Mouse (Mus musculus) testis, postnatal 14 days (tissue): ENCODE data around the gene Il1rl1.

Source experiments
- DNase-seq: peaks from one replicate; pipeline ENCODE4 v3.0.0; 2021; ENCODE audit warnings: low spot score

Il1rl1 gene

GRCm38 (mm10) chr1:40428910-40429675, at the start of gene Il1rl1:
Il1rl1 (plus strand) TSS chr1:40429570.
- DNase-seq = no peak

GRCm38 (mm10) chr1:40380111-40380510, 49.3 kb upstream of the Il1rl1 start:
- DNase-seq = peak; percentile 44

GRCm38 (mm10) chr1:40380990-40381389, 48.4 kb upstream of the Il1rl1 start:
- DNase-seq = no peak

GRCm38 (mm10) chr1:40382841-40383240, 46.5 kb upstream of the Il1rl1 start:
- DNase-seq = no peak

GRCm38 (mm10) chr1:40384931-40385545, 44.3 kb upstream of the Il1rl1 start:
- DNase-seq = no peak

GRCm38 (mm10) chr1:40391374-40391773, 38.0 kb upstream of the Il1rl1 start:
- DNase-seq = no peak

- no peak for DNase-seq
Measured at GRCm38 (mm10) chr1:40392535-40392934, 36.8 kb upstream of the Il1rl1 start.

- DNase-seq = no peak
Measured at GRCm38 (mm10) chr1:40393214-40393613, 36.2 kb upstream of the Il1rl1 start.

- no peak for DNase-seq
Measured at GRCm38 (mm10) chr1:40399639-40400038, 29.7 kb upstream of the Il1rl1 start.

- DNase-seq = no peak
Measured at GRCm38 (mm10) chr1:40404682-40405081, 24.7 kb upstream of the Il1rl1 start.

- no peak for DNase-seq
Measured at GRCm38 (mm10) chr1:40409882-40410281, 19.5 kb upstream of the Il1rl1 start.

GRCm38 (mm10) chr1:40413039-40413438, 16.3 kb upstream of the Il1rl1 start:
- no peak for DNase-seq

- no peak for DNase-seq
Measured at GRCm38 (mm10) chr1:40414276-40414675, 15.1 kb upstream of the Il1rl1 start.

GRCm38 (mm10) chr1:40414863-40415656, 14.3 kb upstream of the Il1rl1 start:
- DNase-seq = no peak

- no peak for DNase-seq
Measured at GRCm38 (mm10) chr1:40417034-40417433, 12.3 kb upstream of the Il1rl1 start.

GRCm38 (mm10) chr1:40418512-40418911, 10.9 kb upstream of the Il1rl1 start:
- no peak for DNase-seq

- DNase-seq = no peak
Measured at GRCm38 (mm10) chr1:40423892-40424291, 5.5 kb upstream of the Il1rl1 start.

- DNase-seq = no peak
Measured at GRCm38 (mm10) chr1:40427270-40427669, 2.1 kb upstream of the Il1rl1 start.

- no peak for DNase-seq
Measured at GRCm38 (mm10) chr1:40427901-40428300, 1.5 kb upstream of the Il1rl1 start.

GRCm38 (mm10) chr1:40430143-40430834, 919 bp downstream of the Il1rl1 start:
- DNase-seq = no peak

GRCm38 (mm10) chr1:40432169-40432568, 2.8 kb downstream of the Il1rl1 start:
- DNase-seq = no peak

- no peak for DNase-seq
Measured at GRCm38 (mm10) chr1:40435936-40436335, 6.6 kb downstream of the Il1rl1 start.
